Mouse (Mus musculus): ENCODE measurements at regions not wholly inside any gene's neighbourhood (a gene's known extent, or its start where the extent isn't known, plus 50 kb on each side); places are given as distances from the start of the nearest gene placed in this dataset.
A peak's percentile ranks its signal among the peaks of the same experiment; 100 is the strongest.

DNA sequence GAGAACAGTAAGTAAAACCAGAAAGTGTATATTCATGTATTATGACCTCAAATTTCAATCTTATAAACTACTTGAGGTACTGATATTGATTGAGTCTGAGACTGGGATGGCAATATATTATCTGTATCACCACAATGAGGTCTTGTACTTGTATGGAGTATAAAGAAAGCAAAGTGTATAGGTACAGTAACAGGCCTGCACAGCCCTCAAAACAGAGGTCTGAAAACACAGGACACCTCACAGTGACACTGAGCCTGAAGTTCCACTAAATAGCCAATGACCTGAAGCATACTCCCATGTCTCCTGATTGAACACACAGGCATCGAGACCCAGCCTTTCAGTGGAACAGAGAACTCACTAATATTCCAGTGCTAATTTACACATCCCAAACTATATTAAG, 144.8 kb downstream of the Dad1 start:
- H3K27ac ChIP-seq = no peak overlapping the region
- DNase-seq (ENCODE audit: low spot score) = no peak
- no peaks in the 10 kb centered on the region for H3K9me3 ChIP-seq (ENCODE audit: control insufficient read depth, low read length)
- ATAC-seq (ENCODE audit: low FRiP score) = no peak
- no peak overlapping the region for H3K9ac ChIP-seq
- no peak overlapping the region for H3K4me2 ChIP-seq (replicated peaks)
- no peak overlapping the region for H3K4me3 ChIP-seq (replicated peaks; ENCODE audit: low read length)
- H3K4me1 ChIP-seq (replicated peaks; ENCODE audit: control insufficient read depth, insufficient read depth, low read length) = peaks cover 5% of the 10 kb centered on the region
- 87% methylated on average over 1 of the region's 1 CpGs for whole genome bisulfite sequencing
- no peaks in the 10 kb centered on the region for H3K36me3 ChIP-seq (replicated peaks; ENCODE audit: control insufficient read depth, insufficient read depth)
- no peaks in the 10 kb centered on the region for H3K27me3 ChIP-seq (ENCODE audit: control insufficient read depth, insufficient read depth, low read length)

DNA sequence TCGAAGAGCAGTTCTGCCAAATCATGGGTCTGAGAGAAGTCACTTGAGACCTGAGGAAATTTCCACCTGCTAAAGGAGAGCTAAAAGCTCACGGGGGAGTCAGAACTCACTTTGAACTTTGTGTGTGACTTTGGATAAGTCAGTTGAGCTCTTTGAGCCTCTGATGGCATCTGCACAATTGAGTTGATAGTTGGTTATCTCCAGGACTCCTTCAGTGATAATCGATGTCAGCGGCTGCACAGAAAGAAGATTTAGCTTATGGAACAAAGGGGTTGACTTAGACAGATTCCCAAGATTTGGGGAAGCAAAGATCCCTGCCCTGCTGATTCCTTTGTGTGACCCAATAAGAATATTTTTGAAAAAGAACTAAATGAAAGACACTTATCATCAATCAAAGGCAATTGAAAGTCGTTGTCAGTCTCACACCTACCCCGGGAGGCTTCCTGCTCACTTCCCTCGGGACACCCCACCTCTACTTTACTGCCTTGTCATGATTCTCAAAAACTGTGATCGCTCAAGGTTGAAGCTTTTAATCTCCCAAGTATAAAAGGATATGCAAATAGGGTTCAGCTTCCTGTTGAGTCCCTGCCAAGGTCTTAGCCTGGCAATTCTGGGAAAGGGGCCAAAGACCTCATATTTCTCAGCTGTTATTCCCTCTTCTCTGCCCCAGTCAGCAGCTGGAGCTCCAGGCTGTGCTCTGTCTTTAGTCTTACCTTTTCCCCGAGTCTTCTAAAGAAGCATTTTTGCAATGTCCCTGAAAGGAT, 145.4 kb downstream of the Dad1 start:
- peak; percentile 48; the same call in 1 of the 2 replicates for ATAC-seq (ENCODE audit: low FRiP score)
- Histone ChIP-seq H3K4me2 (replicated peaks) (no peak overlapping the region), H3K4me1 (replicated peaks; ENCODE audit: control insufficient read depth, insufficient read depth, low read length) (peaks cover 5% of the 10 kb centered on the region), H3K4me3 (replicated peaks; ENCODE audit: low read length) (no peak overlapping the region), H3K36me3 (replicated peaks; ENCODE audit: control insufficient read depth, insufficient read depth) (no peaks in the 10 kb centered on the region), H3K27me3 (ENCODE audit: control insufficient read depth, insufficient read depth, low read length) (no peaks in the 10 kb centered on the region), H3K9ac (no peak overlapping the region), H3K27ac (no peak overlapping the region), H3K9me3 (ENCODE audit: control insufficient read depth, low read length) (no peaks in the 10 kb centered on the region)
- peak; percentile 78 for DNase-seq (ENCODE audit: low spot score)
- WGBS = 20% methylated on average over 9 of the region's 9 CpGs

DNA sequence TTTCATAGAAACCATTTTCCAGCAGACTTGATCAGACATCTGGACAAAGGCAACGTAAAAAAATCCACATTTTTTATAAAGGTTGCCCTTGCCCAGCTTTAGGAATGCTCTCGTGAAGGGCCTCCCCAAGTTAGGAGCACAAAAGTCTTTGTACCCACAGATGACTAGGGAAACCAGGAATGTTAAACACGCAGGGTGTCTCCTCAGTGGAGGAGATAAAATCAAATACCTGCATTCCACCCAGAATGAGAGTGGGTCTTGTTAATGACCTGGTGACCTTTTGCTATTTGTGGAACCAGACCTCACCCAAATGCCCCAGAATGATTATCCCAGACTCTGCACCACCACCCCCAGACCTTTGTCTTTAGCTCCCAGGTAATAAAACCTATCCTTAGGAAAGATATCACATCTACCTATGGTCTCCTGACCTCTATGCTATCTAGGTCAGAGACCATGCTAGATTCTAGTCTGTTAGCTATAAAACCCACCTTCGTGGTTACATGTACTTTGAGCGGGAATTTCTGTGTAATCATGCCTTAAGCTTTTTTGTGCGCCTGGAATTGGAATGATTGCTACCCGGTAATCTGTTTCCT, 146.6 kb downstream of the Dad1 start:
- Histone ChIP-seq H3K36me3 (replicated peaks; ENCODE audit: control insufficient read depth, insufficient read depth) (no peaks in the 10 kb centered on the region), H3K4me3 (replicated peaks; ENCODE audit: low read length) (no peak overlapping the region), H3K9me3 (ENCODE audit: control insufficient read depth, low read length) (no peaks in the 10 kb centered on the region), H3K27ac (no peak overlapping the region), H3K4me2 (replicated peaks) (no peak overlapping the region), H3K9ac (no peak overlapping the region), H3K27me3 (ENCODE audit: control insufficient read depth, insufficient read depth, low read length) (no peaks in the 10 kb centered on the region), H3K4me1 (replicated peaks; ENCODE audit: control insufficient read depth, insufficient read depth, low read length) (peaks cover 7% of the 10 kb centered on the region)
- ATAC-seq (ENCODE audit: low FRiP score) (no peak), DNase-seq (ENCODE audit: low spot score) (no peak)
- WGBS = 87% methylated on average over 7 of the region's 7 CpGs

DNA sequence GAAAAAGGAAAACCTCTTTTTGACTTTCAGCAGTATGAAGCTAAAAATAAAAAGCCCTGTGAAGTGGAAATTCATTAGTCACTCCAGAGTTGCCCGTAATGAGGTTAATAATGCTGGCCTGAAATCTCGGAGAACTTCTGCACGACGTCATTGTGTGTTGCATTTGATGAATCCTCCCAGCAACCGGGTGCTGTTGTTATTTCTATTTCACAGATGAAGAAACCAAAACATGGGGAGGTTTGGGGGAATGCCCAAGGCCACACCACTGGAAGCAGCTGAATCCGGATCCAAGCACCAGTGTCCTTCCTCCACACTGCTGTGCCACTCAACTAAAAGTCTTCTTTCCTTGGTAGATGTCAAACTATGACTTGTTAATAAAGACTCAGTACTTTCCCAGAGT, 149.7 kb downstream of the Dad1 start:
- Histone ChIP-seq H3K4me1 (replicated peaks; ENCODE audit: control insufficient read depth, insufficient read depth, low read length) (peaks cover 13% of the 10 kb centered on the region), H3K4me2 (replicated peaks) (no peak overlapping the region), H3K9ac (no peak overlapping the region), H3K27me3 (ENCODE audit: control insufficient read depth, insufficient read depth, low read length) (no peaks in the 10 kb centered on the region), H3K4me3 (replicated peaks; ENCODE audit: low read length) (no peak overlapping the region), H3K9me3 (ENCODE audit: control insufficient read depth, low read length) (no peaks in the 10 kb centered on the region), H3K27ac (no peak overlapping the region), H3K36me3 (replicated peaks; ENCODE audit: control insufficient read depth, insufficient read depth) (no peaks in the 10 kb centered on the region)
- no peak for ATAC-seq (ENCODE audit: low FRiP score)
- no peak for DNase-seq (ENCODE audit: low spot score)
- WGBS = 76% methylated on average over 6 of the region's 6 CpGs

DNA sequence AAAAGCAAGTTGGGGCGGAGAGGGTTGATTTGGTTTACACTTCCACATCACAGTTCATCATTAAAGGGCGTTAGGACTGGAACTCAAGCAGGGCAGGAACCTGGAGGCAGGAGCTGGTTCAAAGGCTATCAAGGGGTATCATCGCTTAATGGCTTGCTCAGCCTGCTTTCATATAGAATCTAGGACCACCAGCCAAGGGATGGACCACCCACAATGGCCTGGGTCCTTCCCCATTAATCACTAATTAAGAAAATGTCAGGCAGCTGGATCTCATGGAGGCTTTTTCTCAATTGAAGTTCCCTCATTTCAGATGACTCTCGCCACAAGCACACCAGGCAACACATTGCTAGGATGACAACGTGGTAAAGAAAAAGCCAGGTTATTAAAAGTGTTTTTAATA, 150.4 kb downstream of the Dad1 start:
- H3K9me3 ChIP-seq (ENCODE audit: control insufficient read depth, low read length) = no peaks in the 10 kb centered on the region
- ATAC-seq (ENCODE audit: low FRiP score) (no peak), DNase-seq (ENCODE audit: low spot score) (no peak)
- H3K4me2 ChIP-seq (replicated peaks) = no peak overlapping the region
- no peak overlapping the region for H3K27ac ChIP-seq
- H3K4me3 ChIP-seq (replicated peaks; ENCODE audit: low read length) = no peak overlapping the region
- no peaks in the 10 kb centered on the region for H3K36me3 ChIP-seq (replicated peaks; ENCODE audit: control insufficient read depth, insufficient read depth)
- 80% methylated on average over 5 of the region's 5 CpGs for WGBS
- H3K9ac ChIP-seq = no peak overlapping the region
- H3K27me3 ChIP-seq (ENCODE audit: control insufficient read depth, insufficient read depth, low read length) = no peaks in the 10 kb centered on the region
- peaks cover 9% of the 10 kb centered on the region for H3K4me1 ChIP-seq (replicated peaks; ENCODE audit: control insufficient read depth, insufficient read depth, low read length)

DNA sequence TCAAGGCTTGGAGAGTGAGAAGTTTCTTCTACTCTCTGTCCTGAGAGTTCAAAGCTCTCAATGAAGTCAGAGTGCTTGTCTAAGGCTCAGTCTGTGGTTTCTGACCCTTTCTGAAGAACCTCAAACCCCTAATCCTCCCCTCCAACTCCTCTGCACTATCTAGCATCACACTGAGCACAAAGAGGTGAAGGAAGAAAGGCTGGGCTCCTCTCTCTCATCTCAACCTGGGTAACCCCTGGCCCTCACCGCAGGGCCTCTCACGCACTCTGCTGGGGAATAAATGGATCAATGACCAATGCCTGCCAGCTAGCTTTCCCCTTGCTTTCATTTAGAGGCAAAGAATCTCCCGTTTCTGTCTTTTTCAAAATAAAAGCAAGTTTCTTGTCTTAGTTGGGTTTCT, 150.8 kb downstream of the Dad1 start:
- no peaks in the 10 kb centered on the region for H3K27me3 ChIP-seq (ENCODE audit: control insufficient read depth, insufficient read depth, low read length)
- H3K36me3 ChIP-seq (replicated peaks; ENCODE audit: control insufficient read depth, insufficient read depth) = no peaks in the 10 kb centered on the region
- DNase-seq (ENCODE audit: low spot score) (no peak), ATAC-seq (ENCODE audit: low FRiP score) (no peak)
- WGBS = 62% methylated on average over 3 of the region's 3 CpGs
- no peak overlapping the region for H3K27ac ChIP-seq
- H3K9me3 ChIP-seq (ENCODE audit: control insufficient read depth, low read length) = no peaks in the 10 kb centered on the region
- 0 out of 2 replicates have a peak, but pooled peaks cover 8% of the 10 kb centered on the region for H3K4me1 ChIP-seq (replicated peaks; ENCODE audit: control insufficient read depth, insufficient read depth, low read length)
- no peak overlapping the region for H3K4me3 ChIP-seq (replicated peaks; ENCODE audit: low read length)
- no peak overlapping the region for H3K4me2 ChIP-seq (replicated peaks)
- no peak overlapping the region for H3K9ac ChIP-seq

DNA sequence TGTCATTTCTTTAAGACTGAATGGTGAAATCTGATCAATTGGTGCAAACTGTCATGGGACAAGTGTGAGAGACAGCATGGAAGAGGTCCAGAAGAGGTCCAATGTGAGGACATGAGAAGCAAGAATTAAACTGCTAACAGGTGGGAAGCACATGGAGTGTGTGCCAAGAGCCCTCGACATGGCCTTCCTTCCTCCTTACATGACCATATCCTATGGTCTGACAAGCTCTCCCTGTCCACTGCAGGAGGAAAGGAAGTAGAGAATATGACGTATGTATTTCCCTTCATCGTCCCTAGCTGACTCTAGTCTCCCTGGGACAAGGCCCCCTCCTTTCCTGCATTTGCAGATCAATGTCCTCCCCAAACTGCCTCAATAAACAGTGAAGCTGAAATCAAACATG, 152.1 kb downstream of the Dad1 start:
- 64% methylated on average over 3 of the region's 3 CpGs for WGBS
- Histone ChIP-seq H3K9ac (no peak overlapping the region), H3K4me2 (replicated peaks) (no peak overlapping the region), H3K9me3 (ENCODE audit: control insufficient read depth, low read length) (no peaks in the 10 kb centered on the region), H3K36me3 (replicated peaks; ENCODE audit: control insufficient read depth, insufficient read depth) (no peaks in the 10 kb centered on the region), H3K27me3 (ENCODE audit: control insufficient read depth, insufficient read depth, low read length) (no peaks in the 10 kb centered on the region), H3K4me1 (replicated peaks; ENCODE audit: control insufficient read depth, insufficient read depth, low read length) (0 out of 2 replicates have a peak, but pooled peaks cover 8% of the 10 kb centered on the region), H3K27ac (no peak overlapping the region), H3K4me3 (replicated peaks; ENCODE audit: low read length) (no peak overlapping the region)
- no peak for DNase-seq (ENCODE audit: low spot score)
- ATAC-seq (ENCODE audit: low FRiP score) = no peak

DNA sequence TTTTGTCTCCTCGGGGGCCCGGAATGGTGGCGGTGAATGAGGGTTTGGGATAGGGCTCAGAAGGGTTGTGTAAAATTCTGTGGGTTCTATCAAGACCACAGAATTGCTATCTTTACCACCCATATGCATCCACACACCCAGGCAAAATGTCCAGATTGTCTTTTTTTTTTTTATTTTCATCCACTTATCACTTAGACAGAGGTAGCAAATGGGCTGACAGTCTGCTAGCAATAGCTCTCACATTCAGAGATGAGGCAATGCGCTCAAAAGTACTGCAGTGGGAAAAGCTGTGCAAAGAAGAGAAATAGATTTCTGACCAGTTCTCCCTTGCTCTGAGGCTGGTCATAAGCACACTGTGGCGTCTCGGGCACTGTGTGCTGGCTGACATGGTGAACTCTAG, 154.5 kb downstream of the Dad1 start:
- ATAC-seq (ENCODE audit: low FRiP score) = no peak
- H3K9me3 ChIP-seq (ENCODE audit: control insufficient read depth, low read length) = no peaks in the 10 kb centered on the region
- H3K4me3 ChIP-seq (replicated peaks; ENCODE audit: low read length) = no peak overlapping the region
- H3K4me2 ChIP-seq (replicated peaks) = no peak overlapping the region
- no peak for DNase-seq (ENCODE audit: low spot score)
- H3K27me3 ChIP-seq (ENCODE audit: control insufficient read depth, insufficient read depth, low read length) = no peaks in the 10 kb centered on the region
- WGBS = 91% methylated on average over 6 of the region's 6 CpGs
- H3K36me3 ChIP-seq (replicated peaks; ENCODE audit: control insufficient read depth, insufficient read depth) = no peaks in the 10 kb centered on the region
- no peak overlapping the region for H3K27ac ChIP-seq
- no peak overlapping the region for H3K9ac ChIP-seq
- 0 out of 2 replicates have a peak, but pooled peaks cover 8% of the 10 kb centered on the region for H3K4me1 ChIP-seq (replicated peaks; ENCODE audit: control insufficient read depth, insufficient read depth, low read length)

DNA sequence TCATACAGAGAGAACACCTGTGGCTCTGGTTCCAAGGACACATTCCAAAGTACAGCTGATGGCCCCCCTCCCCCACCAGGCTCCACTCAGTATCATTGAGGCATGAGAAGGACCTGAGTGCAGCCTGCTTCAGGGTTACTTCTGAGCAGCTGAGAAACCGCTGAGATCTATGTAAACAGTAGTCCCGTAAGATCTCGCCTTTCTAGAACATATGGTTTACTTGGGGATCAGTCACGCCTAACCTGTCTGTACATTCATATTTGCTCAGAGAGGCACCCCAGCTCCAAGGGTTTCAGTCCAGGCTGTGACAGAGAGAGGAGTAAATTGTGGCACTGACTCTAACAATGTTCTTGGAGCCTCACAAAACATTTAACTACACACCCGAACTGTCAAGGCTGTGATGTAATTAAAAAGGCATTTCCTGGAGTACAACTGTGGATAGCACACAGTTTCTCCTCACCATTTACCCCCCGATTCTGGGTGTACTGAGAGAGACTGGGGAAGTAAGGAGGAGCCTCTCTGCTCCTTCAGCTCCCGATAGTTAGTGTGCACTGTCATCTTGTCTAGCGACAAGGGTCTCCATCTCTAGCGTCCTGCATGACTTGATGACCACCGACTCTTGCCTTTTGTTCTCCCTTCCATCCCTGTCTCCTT, 155.7 kb downstream of the Dad1 start:
- no peak overlapping the region for H3K4me3 ChIP-seq (replicated peaks; ENCODE audit: low read length)
- no peaks in the 10 kb centered on the region for H3K36me3 ChIP-seq (replicated peaks; ENCODE audit: control insufficient read depth, insufficient read depth)
- H3K27me3 ChIP-seq (ENCODE audit: control insufficient read depth, insufficient read depth, low read length) = no peaks in the 10 kb centered on the region
- no peak for DNase-seq (ENCODE audit: low spot score)
- H3K9me3 ChIP-seq (ENCODE audit: control insufficient read depth, low read length) = no peaks in the 10 kb centered on the region
- H3K9ac ChIP-seq = no peak overlapping the region
- H3K4me1 ChIP-seq (replicated peaks; ENCODE audit: control insufficient read depth, insufficient read depth, low read length) = 0 out of 2 replicates have a peak, but pooled peaks cover 8% of the 10 kb centered on the region
- ATAC-seq (ENCODE audit: low FRiP score) = no peak
- no peak overlapping the region for H3K27ac ChIP-seq
- WGBS = 76% methylated on average over 10 of the region's 10 CpGs
- no peak overlapping the region for H3K4me2 ChIP-seq (replicated peaks)
